Mouse (Mus musculus): ENCODE results near the gene Gal3st4. TPM values are rescaled to one million over a fixed set of nuclear protein-coding genes. Genes with fewer than 3 reads are reported as not detected.

The Gal3st4 gene
- total and polyA plus RNA-seq, 3 experiments, result 0.15 to 0.17 TPM; not detected in 1

DNA sequence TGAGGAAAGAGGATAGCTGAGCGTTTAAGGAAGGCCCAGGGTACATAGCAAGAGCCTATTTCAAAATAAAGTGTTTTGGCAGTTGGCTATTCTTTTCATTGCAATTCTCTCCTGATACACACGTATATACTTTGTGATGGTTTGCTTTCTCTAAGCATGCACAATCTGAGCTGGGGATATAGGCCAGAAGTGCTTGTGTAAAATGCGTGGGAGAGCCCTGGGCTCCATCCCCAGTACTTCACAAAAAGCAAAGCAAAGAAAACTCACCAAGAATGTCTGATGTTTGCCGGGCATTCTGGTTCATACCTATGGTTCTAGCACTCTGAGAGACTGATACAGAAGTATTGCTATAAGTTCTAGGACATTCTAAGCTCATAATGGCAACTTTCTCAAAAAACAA, 3.7 kb downstream of the Gal3st4 start:
- H3K27ac ChIP-seq (ENCODE audit: control insufficient read depth, low read depth, low read length), result no peak overlapping the region
- TF ChIP-seq RAD21 (IDR thresholded peaks at IDR 0.05; ENCODE audit: low read depth, low read length), result no peak
- TF ChIP-seq POLR2AphosphoS2 (IDR thresholded peaks at IDR 0.05; ENCODE audit: low read length), result no peak
- no peak for TF ChIP-seq MAFK (IDR thresholded peaks at IDR 0.05; ENCODE audit: borderline replicate concordance, low read depth, low read length)
- TF ChIP-seq TBP (IDR thresholded peaks at IDR 0.05; ENCODE audit: low read depth, low read length), result no peak
- no peak for TF ChIP-seq UBTF (IDR thresholded peaks at IDR 0.05; ENCODE audit: borderline replicate concordance, insufficient read depth, low read depth, low read length)
- TF ChIP-seq ETS1 (IDR thresholded peaks at IDR 0.05; ENCODE audit: low read depth, low read length), result no peak
- TF ChIP-seq SMC3 (IDR thresholded peaks at IDR 0.05; ENCODE audit: low read depth, low read length), result no peak
- TF ChIP-seq TAL1 (IDR thresholded peaks at IDR 0.05; ENCODE audit: low read length), result no peak
- TF ChIP-seq TCF12 (IDR thresholded peaks at IDR 0.05; ENCODE audit: low read depth, low read length), result no peak
- TF ChIP-seq MAX (IDR thresholded peaks at IDR 0.05; ENCODE audit: low read length), result no peak
- no peak for TF ChIP-seq EP300 (IDR thresholded peaks at IDR 0.05; ENCODE audit: low read depth in 1 of 2, low read length in 2 of 2)
- TF ChIP-seq NELFE (IDR thresholded peaks at IDR 0.05; ENCODE audit: low read depth, low read length), result no peak
- no peak for TF ChIP-seq BHLHE40 (IDR thresholded peaks at IDR 0.05; ENCODE audit: borderline replicate concordance, low read depth, low read length)
- no peak for TF ChIP-seq HCFC1 (IDR thresholded peaks at IDR 0.05; ENCODE audit: low read depth, low read length)
- no peak for TF ChIP-seq POLR2AphosphoS5 (IDR thresholded peaks at IDR 0.05; ENCODE audit: borderline replicate concordance, low read depth, low read length)
- no peak for TF ChIP-seq CHD2 (IDR thresholded peaks at IDR 0.05; ENCODE audit: low read length)
- TF ChIP-seq MEF2A (IDR thresholded peaks at IDR 0.05; ENCODE audit: extremely low read depth, insufficient replicate concordance, low read depth, low read length, poor library complexity, severe bottlenecking), result no peak
- no peak for TF ChIP-seq USF2 (IDR thresholded peaks at IDR 0.05; ENCODE audit: borderline replicate concordance in 1 of 2, insufficient read depth in 1 of 2, low read depth in 1 of 2, low read length in 2 of 2)
- no peak for TF ChIP-seq MAZ (IDR thresholded peaks at IDR 0.05; ENCODE audit: low read depth, low read length)
- H3K4me3 ChIP-seq (ENCODE audit: control insufficient read depth in 1 of 2, insufficient read depth in 1 of 2, low read depth in 2 of 2, low read length in 2 of 2), result no peak overlapping the region
- H3K36me3 ChIP-seq (ENCODE audit: control insufficient read depth in 1 of 2, insufficient read depth in 2 of 2, low read length in 2 of 2), result peaks cover 0 to 8% of the 10 kb centered on the region in 2 experiments; a peak in 2 of 4 replicates
- no peak for DNase-seq (ENCODE audit: low read depth, low spot score)
- no peaks in the 10 kb centered on the region; a peak in 2 of 4 replicates for H3K27me3 ChIP-seq (ENCODE audit: control insufficient read depth in 1 of 2, insufficient read depth in 2 of 2, low read length in 2 of 2)
- peaks cover 0 to 5% of the 10 kb centered on the region in 2 experiments; a peak in 1 of 4 replicates for H3K4me1 ChIP-seq (ENCODE audit: control insufficient read depth in 1 of 2, insufficient read depth in 2 of 2, low read length in 2 of 2)
- H3K9ac ChIP-seq (ENCODE audit: control insufficient read depth, low read depth, low read length, poor library complexity, severe bottlenecking), result no peak overlapping the region
- peaks cover 6% of the 10 kb centered on the region for H3K79me2 ChIP-seq (ENCODE audit: control insufficient read depth, insufficient read depth, low read length, poor library complexity)
- no peaks in the 10 kb centered on the region for H3K9me3 ChIP-seq (replicated peaks; ENCODE audit: insufficient read depth, low read length)

- Histone ChIP-seq H3K79me2 (ENCODE audit: control insufficient read depth, insufficient read depth, low read length, poor library complexity) (peaks cover 23% of the 10 kb centered on the region), H3K9me3 (replicated peaks; ENCODE audit: insufficient read depth, low read length) (no peaks in the 10 kb centered on the region), H3K27me3 (ENCODE audit: control insufficient read depth in 1 of 2, insufficient read depth in 2 of 2, low read length in 2 of 2) (no peaks in the 10 kb centered on the region; a peak in 2 of 4 replicates), H3K36me3 (ENCODE audit: control insufficient read depth in 1 of 2, insufficient read depth in 2 of 2, low read length in 2 of 2) (peaks cover 0 to 8% of the 10 kb centered on the region in 2 experiments; a peak in 3 of 4 replicates), H3K9ac (ENCODE audit: control insufficient read depth, low read depth, low read length, poor library complexity, severe bottlenecking) (no peak overlapping the region), H3K27ac (ENCODE audit: control insufficient read depth, low read depth, low read length) (no peak overlapping the region), H3K4me1 (ENCODE audit: control insufficient read depth in 1 of 2, insufficient read depth in 2 of 2, low read length in 2 of 2) (peaks cover 0 to 13% of the 10 kb centered on the region in 2 experiments; a peak in 2 of 4 replicates), H3K4me3 (ENCODE audit: control insufficient read depth in 1 of 2, insufficient read depth in 1 of 2, low read depth in 2 of 2, low read length in 2 of 2) (no peak overlapping the region)
- no peak for DNase-seq (ENCODE audit: low read depth, low spot score)
- no peak for TF ChIP-seq UBTF (IDR thresholded peaks at IDR 0.05; ENCODE audit: borderline replicate concordance, insufficient read depth, low read depth, low read length)
- no peak for TF ChIP-seq NELFE (IDR thresholded peaks at IDR 0.05; ENCODE audit: low read depth, low read length)
- no peak for TF ChIP-seq BHLHE40 (IDR thresholded peaks at IDR 0.05; ENCODE audit: borderline replicate concordance, low read depth, low read length)
- TF ChIP-seq TAL1 (IDR thresholded peaks at IDR 0.05; ENCODE audit: low read length), result no peak
- no peak for TF ChIP-seq ELF1 (IDR thresholded peaks at IDR 0.05; ENCODE audit: low read depth, low read length)
- TF ChIP-seq POLR2AphosphoS5 (IDR thresholded peaks at IDR 0.05; ENCODE audit: borderline replicate concordance, low read depth, low read length), result no peak
Measured at GRCm38 (mm10) chr5:138267114-138267513, 5.5 kb downstream of the Gal3st4 start.
